Mouse (Mus musculus) gastrocnemius, postnatal 4 days (tissue): ENCODE measurements at regions not wholly inside any gene's neighbourhood (a gene's known extent, or its start where the extent isn't known, plus 50 kb on each side); places are given as distances from the start of the nearest gene placed in this dataset.

ENCODE experiments used
- DNase-seq, 2 experiments: peaks; one replicate each; pipeline ENCODE4 v3.0.0; 2021 to 2022; ENCODE audit warnings: low spot score in 2 of 2, mixed read lengths in 2 of 2

DNA sequence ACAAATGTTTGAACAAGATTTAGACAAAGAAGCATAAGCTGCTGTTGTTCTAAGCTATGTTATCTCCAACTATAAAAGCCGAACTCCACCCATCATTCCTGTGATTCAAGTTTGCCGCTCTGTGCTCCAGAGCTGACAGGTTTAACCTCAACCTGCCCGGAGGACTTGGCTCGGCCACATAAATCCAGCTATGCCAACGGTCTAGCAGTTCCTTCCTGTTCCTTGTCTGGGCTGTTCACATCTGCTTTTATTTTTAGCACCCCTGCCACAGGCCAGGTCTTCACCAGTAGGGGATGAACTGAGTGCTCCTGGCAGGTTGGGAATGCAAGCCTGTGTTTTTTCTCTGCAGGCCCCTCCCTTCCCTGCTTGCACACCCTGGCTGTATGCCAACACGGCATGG is 51.8 kb upstream of the Gpr12 start:
- no peak for DNase-seq
